Comparison of ENCODE assay signal across 28 mouse cellular contexts in genomic region chr3:146936888-146937287, GRCm38 (mm10).
"Had no signal": no experiment of that assay in that cellular context is flagged by ENCODE, and none has a peak within 500 bp of the region (broad histone marks: within the 10 kb centered on the region; RNA-seq: fewer than 3 reads in every experiment).

No protein-coding gene starts in this region.

- H3K9ac ChIP-seq: embryonic facial prominence, embryonic 12.5 days; embryonic facial prominence, embryonic 13.5 days; embryonic facial prominence, embryonic 15.5 days; forebrain, embryonic 12.5 days; forebrain, embryonic 13.5 days; forebrain, embryonic 15.5 days; forebrain, postnatal 0 days had no signal

- H3K4me3 ChIP-seq: embryonic facial prominence, embryonic 10.5 days; embryonic facial prominence, embryonic 12.5 days; embryonic facial prominence, embryonic 13.5 days; embryonic facial prominence, embryonic 15.5 days; erythroblast, embryonic 14.5 days; forebrain, embryonic 10.5 days; forebrain, embryonic 12.5 days; forebrain, embryonic 13.5 days; forebrain, embryonic 15.5 days; gastrocnemius, adult 2 months; heart, adult 2 months had no signal

- H3K4me1 ChIP-seq: embryonic facial prominence, embryonic 12.5 days; embryonic facial prominence, embryonic 13.5 days; embryonic facial prominence, embryonic 15.5 days; forebrain, embryonic 12.5 days; forebrain, embryonic 13.5 days; forebrain, embryonic 15.5 days had no signal

- DNase-seq: cerebellum, adult 8-10 months; cerebellum, adult 9-10 months; cerebellum, adult 9-11 months; cerebellum, postnatal 10 days; cerebellum, postnatal 14 days; cerebellum, postnatal 25 days; cerebellum, postnatal 36 days; embryo, embryonic 11 days; forebrain, postnatal 0 days; gastrocnemius, adult 2 months; gastrocnemius, postnatal 10 days; gastrocnemius, postnatal 14 days; gastrocnemius, postnatal 25 days; gastrocnemius, postnatal 36 days; heart, adult 18-20 months; heart, adult 2 months had no signal

- H3K27ac ChIP-seq: embryonic facial prominence, embryonic 10.5 days; embryonic facial prominence, embryonic 12.5 days; embryonic facial prominence, embryonic 13.5 days; embryonic facial prominence, embryonic 15.5 days; forebrain, embryonic 10.5 days; forebrain, embryonic 12.5 days; forebrain, embryonic 13.5 days; forebrain, embryonic 15.5 days; gastrocnemius, adult 2 months; heart, adult 2 months had no signal

- H3K27me3 ChIP-seq: embryonic facial prominence, embryonic 12.5 days; embryonic facial prominence, embryonic 13.5 days; embryonic facial prominence, embryonic 15.5 days; forebrain, embryonic 12.5 days; forebrain, embryonic 13.5 days; forebrain, embryonic 15.5 days had no signal

- ATAC-seq: forebrain, embryonic 13.5 days; forebrain, embryonic 14.5 days; forebrain, embryonic 15.5 days; forebrain, embryonic 16.5 days; forebrain, postnatal 0 days had no signal

- H3K36me3 ChIP-seq: embryonic facial prominence, embryonic 10.5 days; embryonic facial prominence, embryonic 12.5 days; embryonic facial prominence, embryonic 13.5 days; embryonic facial prominence, embryonic 15.5 days; forebrain, embryonic 10.5 days had no signal

- H3K4me2 ChIP-seq: embryonic facial prominence, embryonic 12.5 days; embryonic facial prominence, embryonic 13.5 days; embryonic facial prominence, embryonic 15.5 days; forebrain, embryonic 12.5 days; forebrain, embryonic 13.5 days; forebrain, embryonic 15.5 days; heart, embryonic 11.5 days had no signal

- H3K9me3 ChIP-seq: embryonic facial prominence, embryonic 10.5 days; embryonic facial prominence, embryonic 12.5 days; embryonic facial prominence, embryonic 13.5 days; embryonic facial prominence, embryonic 15.5 days; forebrain, embryonic 10.5 days; forebrain, embryonic 12.5 days; forebrain, embryonic 13.5 days; forebrain, embryonic 15.5 days had no signal
